Mouse (Mus musculus) forebrain, embryonic 10.5 days (tissue): Measurements from ENCODE around the gene Lrrc28. TPM values are rescaled to one million over a fixed set of nuclear protein-coding genes. Genes with fewer than 3 reads are reported as not detected.

Source experiments
- polyA plus RNA-seq: library from polyadenylated mRNA; unstranded; fragments of >200 nt; fragmentation: Nextera tagmentation; extraction: Ambion mirVana; gene quantifications from 2 replicates; pipeline ENCODE4 v1.2.1, GENCODE M21; 2016

Lrrc28 gene
- polyA plus RNA-seq, 1 experiment from 2014 or later: 16.7 TPM

Other genes starting within 250 kb of the Lrrc28 start
- gene Ttc23, start 2.1 kb upstream of the Lrrc28 start, polyA plus RNA-seq: 33.9 and 36.0 TPM in 2 replicates
- 0.62 and 0.78 TPM in 2 replicates for gene Synm, start 114.5 kb upstream of the Lrrc28 start, polyA plus RNA-seq